Mouse (Mus musculus): ENCODE results near the gene Kcna2.

DNA sequence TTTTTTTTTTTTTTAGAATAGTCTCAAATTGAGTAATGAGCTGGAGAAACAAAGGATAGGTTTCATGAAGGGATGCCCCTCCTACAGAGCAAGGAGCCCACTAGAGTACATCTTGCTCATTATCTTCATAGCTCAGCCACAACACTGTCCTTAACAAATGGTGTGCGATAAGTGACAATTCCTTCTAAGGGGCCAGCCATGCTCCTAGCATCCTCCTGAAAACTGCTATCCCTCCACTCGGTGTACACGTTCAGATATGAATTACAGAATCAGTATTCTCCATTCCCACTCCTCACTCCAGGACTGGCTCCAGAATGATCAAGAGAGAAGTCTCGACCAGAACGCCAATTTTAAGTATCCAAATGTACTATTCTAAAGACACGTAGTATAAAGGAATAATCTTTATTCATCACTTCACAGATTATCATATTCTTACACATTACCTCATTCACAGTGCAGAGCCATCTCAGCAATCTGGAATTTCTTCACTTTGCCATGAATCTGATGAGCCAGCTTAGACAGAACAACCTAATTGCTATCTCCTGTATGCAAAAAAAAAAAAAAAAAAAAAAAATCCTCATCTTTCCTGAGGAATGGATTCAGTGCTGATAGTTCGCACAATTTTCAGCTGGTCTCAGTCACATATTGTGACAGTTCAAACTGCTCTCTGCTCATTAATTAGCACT is 34.6 kb upstream of the Kcna2 start:
- TF ChIP-seq POLR2A (IDR thresholded peaks at IDR 0.05; ENCODE audit: low read depth, low read length) (no peak), CTCF (IDR thresholded peaks at IDR 0.05; ENCODE audit: extremely low read depth, insufficient read depth, insufficient read length, insufficient replicate concordance) (no peak)

Data from spleen, adult 2 months (tissue).